Mouse (Mus musculus) cerebellum, adult 18-20 months (tissue): ENCODE measurements at regions not wholly inside any gene's neighbourhood (a gene's known extent, or its start where the extent isn't known, plus 50 kb on each side); places are given as distances from the start of the nearest gene placed in this dataset.
A peak's percentile ranks its signal among the peaks of the same experiment; 100 is the strongest.
"Not testable (repeated sequence)": the region's sequence is repeated elsewhere in the genome, so short reads cannot be mapped to it uniquely, and the experiment has no call there.

Experiments
- DNase-seq, 2 experiments: peaks; one replicate each; pipeline ENCODE4 v3.0.0; 2021

DNA sequence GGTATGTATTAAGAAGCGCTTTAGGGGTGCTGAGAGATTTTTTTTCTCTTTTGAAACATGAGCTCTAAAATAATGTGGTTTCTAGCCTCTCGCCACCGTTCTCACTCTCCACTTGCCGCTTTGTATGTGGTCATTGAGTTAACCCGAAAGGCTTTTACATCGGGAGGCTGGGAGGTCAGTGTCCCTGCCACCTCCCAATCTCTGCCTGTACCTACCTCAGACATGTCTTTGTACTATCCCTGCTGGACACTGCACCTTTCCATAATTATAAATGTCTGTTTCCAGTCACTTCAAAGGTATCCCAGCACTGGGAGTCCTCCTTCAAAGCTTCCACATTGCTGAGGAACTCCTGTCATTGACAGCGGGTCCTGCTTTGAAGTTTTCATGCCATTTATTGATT lies 347.6 kb upstream of the Tbc1d2b start:
- DNase-seq, result no peak

DNA sequence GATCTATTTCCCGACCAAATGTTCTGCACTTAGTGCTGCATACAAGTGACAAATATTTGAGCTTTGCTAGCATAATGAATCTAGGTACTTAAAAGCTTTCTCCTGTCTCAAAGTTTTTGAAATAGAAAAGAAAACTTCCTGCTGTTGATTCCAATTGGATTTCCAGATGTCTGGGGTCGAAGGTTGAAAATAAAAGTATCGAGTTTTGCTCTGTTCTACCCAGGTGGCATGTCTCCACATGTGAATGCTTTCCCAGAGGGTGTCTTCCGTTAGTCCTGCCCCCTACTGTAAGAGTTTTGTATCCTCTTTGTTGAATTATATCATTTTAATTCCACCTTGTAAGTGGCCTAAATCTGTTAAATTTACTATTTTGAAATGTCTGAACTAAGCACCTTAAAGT lies 327.3 kb upstream of the Tbc1d2b start:
- DNase-seq, result no peak

DNA sequence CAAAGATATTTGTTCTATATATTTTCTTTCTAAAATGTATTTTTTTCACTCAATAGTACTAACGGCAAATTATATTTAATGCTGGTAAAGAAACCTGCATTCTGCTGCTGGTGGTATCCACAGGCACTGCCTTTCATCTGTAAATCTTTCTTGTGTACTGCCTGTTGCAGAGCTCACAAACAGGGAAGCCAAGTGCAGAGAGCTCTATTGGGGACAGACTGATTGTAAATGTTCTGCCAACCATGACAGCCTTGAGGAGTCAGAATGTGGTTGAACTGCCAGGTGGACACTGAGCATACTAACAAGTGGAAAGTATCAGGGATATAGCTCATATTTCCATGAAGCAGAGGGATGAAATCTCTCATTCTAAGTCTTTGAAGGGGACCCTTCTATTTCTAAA lies 286.1 kb upstream of the Tbc1d2b start:
- DNase-seq, result no peak

DNA sequence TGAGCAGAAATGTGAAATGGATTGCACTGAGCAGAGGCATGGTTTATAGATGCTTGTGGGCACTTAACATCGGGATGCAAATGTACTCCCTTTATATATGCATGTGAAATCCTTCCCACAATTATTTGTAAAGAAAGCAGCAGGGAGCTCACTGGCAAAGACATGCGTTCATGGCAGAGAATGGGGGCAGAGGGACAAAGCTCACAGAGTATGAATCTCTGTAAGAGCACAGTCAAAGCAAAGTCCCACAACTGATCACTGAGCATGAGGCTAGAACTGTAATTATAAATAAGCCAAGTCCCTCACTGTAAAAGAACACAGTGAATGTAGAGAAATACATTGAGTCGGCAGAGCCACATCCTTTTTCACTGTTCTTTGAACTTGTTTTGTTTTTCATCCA lies 285.6 kb upstream of the Tbc1d2b start:
- DNase-seq, result no peak

DNA sequence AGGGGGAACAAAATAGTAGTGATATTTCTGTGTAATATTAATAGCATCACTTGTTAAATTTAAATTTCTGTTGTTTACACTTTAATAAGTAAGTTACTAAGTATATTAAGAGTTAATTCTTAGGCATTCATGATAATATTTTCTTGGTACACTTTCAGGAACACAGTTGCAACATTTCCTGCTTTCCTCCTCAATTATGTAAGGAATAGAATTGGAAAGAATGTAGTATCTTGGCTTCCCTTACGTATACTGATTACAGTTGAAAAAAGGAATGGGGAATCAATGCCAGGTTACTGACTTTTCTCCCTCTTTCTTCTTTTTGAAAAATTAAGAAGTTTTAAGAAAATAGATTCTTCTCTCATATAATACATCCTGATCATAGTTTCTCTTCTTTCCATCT lies 277.3 kb upstream of the Tbc1d2b start:
- no peak for DNase-seq

DNA sequence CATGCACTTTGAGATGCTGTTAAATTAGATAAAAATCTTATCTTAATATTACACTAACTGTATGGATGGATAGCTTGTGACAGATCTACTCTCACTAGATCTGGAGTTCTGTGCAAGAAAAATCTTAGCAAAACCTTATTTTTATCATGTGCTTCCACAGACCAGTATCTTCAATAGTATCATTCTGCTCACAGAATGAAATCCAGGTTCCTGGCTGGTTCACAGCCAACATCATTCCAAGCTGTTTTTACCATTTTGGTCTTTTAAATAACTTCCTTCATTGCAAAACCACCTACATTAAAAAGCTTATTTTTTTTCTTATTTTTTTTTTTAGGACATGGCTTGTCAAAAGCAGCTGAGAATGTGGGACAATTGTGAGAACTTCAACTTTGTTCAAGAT lies 276.1 kb upstream of the Tbc1d2b start:
- no peak for DNase-seq

DNA sequence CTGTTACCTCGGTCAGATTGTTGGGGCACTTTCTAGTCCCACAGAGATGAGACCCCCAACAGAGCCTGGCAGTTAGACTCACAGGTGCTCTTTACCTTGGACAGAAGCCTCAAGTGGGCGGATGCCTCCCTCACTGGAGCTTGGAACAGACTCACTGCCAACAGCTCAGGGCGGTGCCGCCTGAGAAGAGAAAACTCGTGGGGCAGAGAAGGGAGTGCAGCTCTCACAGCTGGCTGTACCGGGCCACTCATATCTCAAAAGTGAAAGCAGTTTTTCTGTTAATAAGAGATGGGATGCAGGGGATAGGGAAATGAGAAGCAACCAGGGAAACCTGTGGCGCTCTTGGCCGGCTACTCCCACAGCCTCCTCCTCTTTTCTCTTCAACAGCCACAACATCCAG lies 267.1 kb upstream of the Tbc1d2b start:
- not testable (repeated sequence) for DNase-seq

DNA sequence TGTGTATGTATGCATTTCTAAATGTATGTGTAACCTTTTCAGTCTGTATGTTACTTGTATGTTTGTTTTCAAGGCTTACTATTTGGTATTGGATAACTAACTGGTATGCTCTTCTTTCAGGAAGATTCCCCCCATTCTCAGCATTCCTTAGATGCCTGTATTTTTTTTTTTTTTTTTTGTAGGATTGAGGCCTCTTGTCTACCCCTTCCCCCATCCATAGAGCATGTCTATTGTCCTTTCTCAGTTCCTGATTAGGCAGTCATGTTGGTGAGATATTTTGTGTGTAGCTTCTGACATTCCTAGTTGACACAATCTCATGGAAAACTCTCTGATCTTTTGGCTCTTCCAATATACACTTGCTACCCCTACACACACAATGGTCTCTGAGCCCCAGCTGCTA lies 262.8 kb upstream of the Tbc1d2b start:
- no peak for DNase-seq

DNA sequence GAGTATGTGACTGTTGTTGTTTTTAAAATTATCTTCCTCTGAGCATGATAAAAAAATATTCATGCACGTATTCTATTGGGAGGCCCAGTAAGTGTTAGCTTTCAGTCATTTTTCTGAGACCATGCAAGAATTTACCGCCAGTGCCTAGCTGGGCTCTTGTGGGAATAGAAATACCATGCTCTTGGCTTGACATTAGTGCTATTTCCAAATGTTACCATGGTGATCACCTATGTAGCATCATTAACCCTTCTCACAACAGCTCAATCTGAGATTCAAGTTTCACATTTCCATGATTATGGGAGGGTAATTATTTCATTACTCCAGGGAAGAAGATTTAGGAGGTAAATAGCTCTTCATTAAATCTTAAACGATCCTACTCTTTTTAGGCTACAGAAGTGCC lies 250.6 kb upstream of the Tbc1d2b start:
- no peak for DNase-seq

DNA sequence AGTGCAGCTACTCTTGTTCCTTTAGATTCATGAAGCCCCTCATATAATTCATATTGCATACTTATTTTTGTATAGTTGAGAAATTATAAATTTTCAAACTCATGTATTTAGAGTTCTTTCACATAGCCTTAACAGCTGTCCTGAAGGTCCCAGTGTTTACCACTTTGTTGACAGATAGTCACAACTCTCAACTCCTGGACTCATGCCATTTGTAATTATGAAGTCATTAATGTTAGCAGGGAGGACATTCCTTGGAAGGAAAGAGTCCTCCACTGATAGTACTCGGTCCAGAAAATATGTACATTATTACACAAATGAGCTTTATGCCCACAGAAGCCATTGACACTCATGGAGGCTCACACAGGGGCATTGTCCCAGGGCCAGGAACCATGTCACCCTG lies 224.3 kb upstream of the Tbc1d2b start:
- no peak for DNase-seq

DNA sequence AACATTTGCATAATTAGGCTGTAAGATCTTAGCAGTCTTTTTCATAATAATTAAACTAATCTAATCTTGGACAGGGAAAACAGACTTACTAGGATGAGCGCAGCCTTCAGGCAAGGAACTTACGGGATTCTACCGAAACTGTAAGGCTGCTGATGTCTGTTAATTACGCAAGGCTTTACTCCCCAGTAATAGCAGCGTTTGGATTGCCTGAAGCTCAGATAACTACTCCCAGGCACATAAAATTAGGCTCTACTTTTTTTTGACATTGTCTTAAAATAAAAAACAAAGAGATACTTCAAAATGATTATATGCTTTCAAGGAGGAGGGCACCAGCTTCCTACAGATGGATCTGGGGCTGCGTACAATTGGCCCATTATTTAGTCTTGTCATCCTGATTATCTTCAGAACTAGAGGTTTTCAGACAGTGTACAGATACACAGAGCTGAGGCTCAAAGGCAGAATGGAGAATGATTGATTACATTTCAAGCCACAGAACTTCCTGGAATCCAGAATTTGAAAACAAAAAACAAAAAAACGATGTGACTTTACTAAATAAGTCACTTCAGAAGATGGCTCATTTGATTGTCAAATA lies 220.1 kb upstream of the Tbc1d2b start:
- DNase-seq, result no peak

DNA sequence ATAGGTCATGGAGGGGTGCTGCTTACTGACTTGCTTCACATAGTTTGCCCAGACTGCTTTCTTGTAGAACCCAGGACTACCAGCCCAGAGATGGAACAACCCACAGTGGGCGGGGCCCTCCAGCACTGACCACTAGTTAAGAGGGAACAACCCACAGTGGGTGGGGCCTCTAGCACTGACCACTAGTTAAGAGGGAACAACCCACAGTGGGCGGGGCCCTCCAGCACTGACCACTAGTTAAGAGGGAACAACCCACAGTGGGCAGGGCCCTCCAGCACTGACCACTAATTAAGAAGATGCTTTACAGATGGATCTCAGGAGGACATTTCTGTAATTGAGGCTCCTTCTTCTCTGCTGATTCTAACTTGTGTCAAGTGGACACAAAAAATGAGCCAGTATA lies 180.0 kb upstream of the Tbc1d2b start:
- no peak for DNase-seq

DNA sequence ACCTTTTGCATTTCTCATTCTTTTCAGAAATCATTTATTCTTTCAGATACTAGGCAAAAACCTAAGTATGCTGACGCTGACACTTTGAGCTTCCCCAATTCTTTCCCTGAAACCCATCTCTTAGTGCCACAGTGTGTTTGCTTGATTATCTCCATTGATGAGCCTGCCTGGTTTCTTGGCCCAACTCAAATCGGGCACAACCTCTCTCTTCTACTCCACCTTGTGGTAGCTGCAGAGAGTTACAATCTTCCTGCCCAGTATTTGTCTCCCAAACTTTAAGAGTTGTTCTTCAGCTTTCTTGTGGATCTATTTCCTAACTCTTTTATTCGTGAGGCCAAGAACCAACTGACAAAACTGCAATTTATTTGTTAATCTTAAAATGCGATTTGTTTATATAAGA lies 176.4 kb upstream of the Tbc1d2b start:
- DNase-seq, result peak; percentile 24 to 29

DNA sequence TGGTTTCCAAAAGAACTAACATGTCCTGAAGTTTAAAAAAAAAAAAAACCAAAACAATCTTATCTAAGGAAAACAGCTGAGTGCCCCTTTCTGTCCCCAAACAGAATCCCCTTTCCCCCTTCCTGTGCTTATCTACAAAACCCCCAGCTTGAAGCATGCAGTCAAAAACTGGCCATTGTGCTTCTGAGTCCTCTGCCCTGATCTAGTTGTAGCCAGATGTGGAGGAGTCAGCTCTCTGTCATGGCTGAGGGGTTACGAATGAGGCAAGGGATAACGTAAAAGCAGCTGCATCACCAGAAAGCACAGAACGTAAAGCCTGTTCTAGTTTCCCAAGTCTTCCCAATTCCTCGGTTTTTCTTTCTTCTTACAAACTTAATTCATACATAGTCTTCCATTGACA lies 164.3 kb upstream of the Tbc1d2b start:
- no peak for DNase-seq

DNA sequence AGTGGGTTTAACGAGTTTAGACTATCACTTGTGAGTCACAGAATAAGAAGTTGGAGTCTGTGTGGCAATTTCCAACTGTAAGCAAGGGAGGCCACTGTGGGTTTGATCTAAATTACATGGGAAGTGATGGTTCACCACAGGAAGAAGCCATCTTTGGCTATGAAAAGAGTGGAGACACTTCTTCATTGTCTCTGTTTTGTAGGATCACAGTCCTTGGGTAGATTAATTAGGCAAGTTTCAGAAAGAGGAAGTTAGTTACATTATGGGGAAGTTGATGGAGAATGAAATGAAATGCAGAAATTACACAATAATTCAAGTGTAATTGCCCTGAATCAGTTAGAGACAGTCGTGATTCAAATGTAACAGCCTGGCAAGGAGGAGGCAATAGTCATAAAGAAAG lies 160.3 kb upstream of the Tbc1d2b start:
- DNase-seq, result no peak

DNA sequence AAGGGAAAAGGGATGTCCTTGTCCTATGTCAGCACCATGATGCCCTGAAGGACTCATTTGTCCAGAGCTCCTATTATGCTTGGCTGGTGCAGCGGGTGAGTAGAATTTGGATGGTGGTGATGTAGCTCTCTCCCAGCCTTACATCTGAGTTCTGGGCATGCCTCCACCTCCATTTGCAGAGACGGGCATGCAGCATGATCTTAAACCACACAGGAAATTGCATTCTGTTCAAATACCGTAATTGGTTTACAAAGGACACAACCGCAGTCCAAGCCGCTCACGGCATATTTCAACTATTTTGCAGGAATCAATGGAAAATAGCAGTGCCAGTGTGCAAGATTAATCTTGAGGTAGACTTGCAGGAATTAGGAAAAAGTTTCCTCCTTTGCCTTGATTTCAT lies 151.1 kb upstream of the Tbc1d2b start:
- no peak for DNase-seq

DNA sequence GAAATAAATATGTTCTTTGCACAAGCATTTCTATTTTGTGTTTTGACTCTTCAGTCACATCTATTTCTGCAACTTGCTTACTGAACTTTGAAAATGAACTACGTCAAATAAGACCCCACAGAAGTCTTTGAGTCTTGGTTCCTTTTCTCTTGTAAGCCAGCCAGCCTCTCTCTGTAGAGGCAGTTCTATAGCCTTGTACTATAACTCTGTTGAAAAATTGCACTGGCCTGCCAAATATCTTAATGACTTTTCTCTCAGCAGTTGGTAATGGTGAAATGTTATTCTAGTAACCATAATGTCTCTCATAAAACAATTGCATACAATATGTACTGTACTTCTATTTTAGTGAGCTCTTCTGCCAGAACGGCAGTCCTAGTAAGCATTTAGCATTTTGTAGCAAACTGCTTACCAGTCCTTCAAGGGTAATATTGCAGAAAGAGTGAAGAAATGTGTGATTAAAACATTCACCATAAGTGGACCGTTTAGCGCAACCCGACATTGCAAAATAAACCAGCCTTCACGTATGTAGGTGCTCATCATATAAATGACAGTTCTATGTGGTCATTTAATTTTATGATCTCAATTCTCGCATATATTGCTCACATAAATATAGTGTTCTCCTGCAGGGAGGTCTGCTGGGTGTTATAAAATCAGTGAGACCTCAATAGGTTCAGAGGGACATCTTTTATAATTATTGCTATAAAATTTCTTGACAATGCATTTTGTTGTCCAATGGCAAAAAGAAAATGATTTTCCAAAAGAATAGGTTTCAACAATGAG lies 149.3 kb upstream of the Tbc1d2b start:
- DNase-seq, result no peak

DNA sequence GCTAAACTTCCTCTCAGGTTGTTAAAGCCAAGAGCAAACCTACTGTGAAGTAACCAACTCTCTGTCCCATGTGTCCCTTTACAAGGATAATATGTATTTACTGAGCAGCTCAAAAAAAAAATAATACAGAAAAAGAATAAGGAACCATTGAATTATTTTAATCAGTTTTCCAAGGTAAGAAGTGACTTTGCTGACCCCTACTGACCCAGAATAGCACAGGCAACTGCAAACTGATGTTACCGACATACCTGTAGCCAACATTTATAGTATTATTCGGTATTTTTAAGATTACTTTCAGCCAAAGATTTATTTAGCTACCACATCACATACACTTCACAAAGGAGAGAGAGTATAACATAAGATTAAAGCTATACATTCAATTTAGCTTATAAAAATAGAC lies 138.2 kb upstream of the Tbc1d2b start:
- no peak for DNase-seq

DNA sequence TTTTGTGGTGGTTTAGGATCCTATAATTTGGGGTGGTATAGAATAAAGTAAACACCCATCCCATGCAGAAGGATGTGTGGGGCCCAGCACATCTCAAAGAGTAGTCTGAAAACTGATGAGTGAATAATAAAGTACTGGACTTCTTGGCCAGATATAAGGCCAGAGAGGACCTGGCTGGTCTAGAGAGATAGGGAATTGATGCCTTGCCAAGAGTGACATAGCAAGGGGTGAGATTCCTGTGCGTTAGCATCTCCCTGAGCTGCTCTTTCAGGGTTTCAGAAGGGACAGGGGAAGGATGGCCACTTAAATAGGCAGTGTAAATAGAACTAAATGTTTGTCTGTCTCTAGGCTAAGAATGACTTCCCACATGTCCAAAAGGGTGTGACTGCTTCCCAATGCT lies 137.0 kb upstream of the Tbc1d2b start:
- no peak for DNase-seq

DNA sequence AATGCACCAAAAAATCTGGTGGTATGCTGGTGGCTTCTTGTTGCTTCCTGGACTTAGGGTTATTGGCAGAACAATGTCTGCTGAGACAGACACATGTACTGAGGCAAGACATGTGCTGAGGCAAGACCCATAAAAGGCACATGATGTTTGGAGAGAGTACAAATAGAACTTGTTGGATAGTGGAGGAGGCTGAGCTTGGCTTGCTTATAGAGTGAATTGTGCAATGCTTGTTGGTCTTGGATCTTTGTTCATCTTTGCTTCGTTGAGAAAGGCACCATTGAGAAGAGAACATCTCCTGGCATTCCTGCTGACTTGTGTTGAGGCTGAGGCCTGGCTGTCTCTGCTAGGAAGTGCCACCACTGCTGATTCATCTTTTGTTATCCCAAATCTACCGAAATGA lies 117.8 kb upstream of the Tbc1d2b start:
- no peak for DNase-seq

DNA sequence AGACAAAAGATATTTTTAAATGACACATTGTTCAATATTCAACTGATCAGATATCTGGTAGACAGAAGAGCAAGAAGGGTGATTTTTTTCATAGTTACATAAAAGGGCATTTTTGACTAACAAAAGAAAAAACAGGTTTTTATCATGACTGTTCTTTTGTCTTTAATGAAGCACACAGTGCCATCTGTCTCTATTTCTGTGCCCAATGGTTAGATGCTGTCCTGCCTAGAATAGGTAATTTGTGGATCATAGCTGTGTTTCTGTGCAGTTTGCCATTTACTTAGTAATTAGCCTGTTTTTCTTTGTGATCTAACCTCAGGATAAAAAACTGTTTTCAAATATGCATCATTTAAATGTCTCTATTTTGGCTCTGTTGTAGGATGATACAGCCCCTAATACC lies 114.4 kb upstream of the Tbc1d2b start:
- peak; percentile 32 to 52 for DNase-seq

DNA sequence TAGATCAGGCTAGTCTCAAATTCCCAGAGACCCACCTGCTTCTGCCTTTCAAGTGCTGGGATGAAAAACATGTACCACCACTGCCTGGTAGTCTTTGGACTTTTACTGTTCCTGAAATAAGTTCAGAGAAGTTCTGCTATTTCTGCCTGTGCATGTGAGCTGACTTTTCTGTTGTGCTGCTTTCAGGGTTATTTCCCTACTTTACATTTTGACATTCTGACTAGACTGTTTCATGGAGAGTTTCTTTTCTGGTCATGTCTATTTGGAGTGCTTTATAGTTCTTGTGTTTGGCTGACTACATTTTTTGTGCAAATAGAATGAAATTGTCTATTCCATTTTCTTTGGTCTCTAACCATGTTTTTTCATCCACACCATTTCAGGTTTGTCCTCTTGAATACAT lies 109.5 kb upstream of the Tbc1d2b start:
- no peak for DNase-seq

DNA sequence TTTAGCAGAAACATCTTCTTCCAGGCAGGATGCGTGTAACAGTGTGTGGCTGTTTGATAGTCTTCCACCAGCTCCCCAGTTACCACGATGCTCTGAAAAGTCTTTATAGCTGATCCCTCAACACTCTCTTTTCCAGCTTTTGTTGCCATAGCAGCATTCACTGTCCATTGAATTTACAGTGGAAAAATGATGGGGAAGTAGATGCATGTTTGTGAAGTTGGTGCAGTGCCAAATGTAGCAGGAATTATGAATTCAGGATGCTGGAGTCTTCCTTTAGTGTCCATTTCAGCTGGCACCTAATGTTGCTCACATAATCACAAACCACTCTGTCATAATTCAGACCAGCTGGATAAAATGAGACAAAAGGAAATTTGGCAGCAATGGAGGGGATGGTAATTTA lies 99.0 kb upstream of the Tbc1d2b start:
- DNase-seq, result peak in 1 of 2 experiments; percentile 12

DNA sequence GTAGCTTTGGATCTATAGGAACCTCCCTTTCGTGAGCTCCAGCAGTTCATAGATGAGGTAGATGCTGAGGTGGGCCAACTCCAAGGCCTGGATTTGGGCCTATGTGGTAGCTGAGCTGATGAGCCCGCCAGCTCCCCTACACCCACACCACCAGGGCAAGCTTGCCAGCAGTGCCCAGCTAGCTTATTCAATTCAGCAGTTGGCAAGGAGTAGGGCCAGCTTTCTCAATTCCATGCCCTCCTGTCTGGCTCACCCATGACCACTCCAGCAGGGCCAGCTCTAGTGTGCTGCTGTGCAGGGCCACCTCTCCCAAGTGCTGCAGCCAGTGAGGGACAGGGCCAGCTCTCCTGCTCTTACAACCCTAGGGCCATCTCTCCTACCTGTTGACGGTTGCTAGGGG lies 97.1 kb upstream of the Tbc1d2b start:
- no peak for DNase-seq

DNA sequence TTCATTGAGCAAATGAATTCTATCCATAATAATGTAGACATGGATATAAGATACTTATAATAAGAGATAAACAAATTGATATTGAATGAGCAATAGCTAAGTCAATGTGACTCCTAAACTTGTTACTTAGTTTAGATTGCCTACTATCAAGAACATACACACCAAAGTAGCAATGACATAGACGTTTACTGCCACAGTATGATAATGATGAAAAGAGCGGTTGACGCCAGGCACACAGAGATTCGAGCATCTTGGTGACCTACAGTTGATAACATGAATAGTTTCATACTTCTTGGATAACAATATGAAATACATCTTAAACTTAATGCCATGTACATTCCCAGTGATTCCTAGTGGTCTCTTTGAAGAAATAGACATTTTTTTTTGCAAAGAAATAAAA lies 55.9 kb upstream of the Tbc1d2b start:
- DNase-seq, result no peak
